10 mouse cellular contexts compared by ENCODE assay signal in genomic region chr10:5309398-5309797, GRCm38 (mm10).
DNase-seq lines count a peak whose midpoint lies in the region; ATAC-seq and TF ChIP-seq lines count a peak whose summit lies in the region.
"Had no signal": no experiment of that assay in that cellular context is flagged by ENCODE, and none has a peak within 500 bp of the region (broad histone marks: within the 10 kb centered on the region; RNA-seq: fewer than 3 reads in every experiment).

No protein-coding gene starts in this region.

- no peak overlapping the region for H3K9ac ChIP-seq in hindbrain, embryonic 15.5 days
- H3K9ac ChIP-seq in hindbrain, embryonic 11.5 days (ENCODE audit: low read depth, low read length), result no peak overlapping the region
- H3K9ac ChIP-seq in midbrain, embryonic 16.5 days (ENCODE audit: low read depth, low read length), result no peak overlapping the region
- H3K9ac ChIP-seq: liver, embryonic 15.5 days had no signal

- DNase-seq in hindbrain, embryonic 11.5 days (ENCODE audit: low spot score), result no peak
- peak; percentile 18 for DNase-seq in 3134 (ENCODE audit: extremely low read depth, insufficient read length, low spot score)
- no peak for DNase-seq in left cerebral cortex, adult 9 months (ENCODE audit: low spot score in 2 of 2)
- no peak for DNase-seq in thymus, postnatal 25 days
- DNase-seq: kidney, postnatal 25 days had no signal

- H3K36me3 ChIP-seq in hindbrain, embryonic 15.5 days, result no peaks in the 10 kb centered on the region
- H3K36me3 ChIP-seq in hindbrain, embryonic 11.5 days (ENCODE audit: control insufficient read depth, insufficient read depth, low read length), result no peaks in the 10 kb centered on the region
- H3K36me3 ChIP-seq in midbrain, embryonic 16.5 days (ENCODE audit: control insufficient read depth, insufficient read depth, low read length), result no peaks in the 10 kb centered on the region
- H3K36me3 ChIP-seq: liver, embryonic 15.5 days had no signal

- H3K4me1 ChIP-seq in hindbrain, embryonic 15.5 days (replicated peaks), result peaks cover 12% of the 10 kb centered on the region
- no peaks in the 10 kb centered on the region for H3K4me1 ChIP-seq in hindbrain, embryonic 11.5 days (replicated peaks; ENCODE audit: control insufficient read depth, insufficient read depth, low read length)
- peaks cover 12% of the 10 kb centered on the region for H3K4me1 ChIP-seq in embryonic fibroblast, embryonic 13.5 days (ENCODE audit: control insufficient read depth, insufficient read depth, low read length)
- H3K4me1 ChIP-seq in midbrain, embryonic 16.5 days (ENCODE audit: control insufficient read depth, insufficient read depth, low read length), result peaks cover 6% of the 10 kb centered on the region
- H3K4me1 ChIP-seq: liver, embryonic 15.5 days had no signal

- no peak for ATAC-seq in hindbrain, embryonic 15.5 days (ENCODE audit: low FRiP score, low read depth)
- no peak for ATAC-seq in hindbrain, embryonic 11.5 days (ENCODE audit: low FRiP score)
- 0 out of 2 replicates have a peak, but pooled peaks have one; percentile 30 for ATAC-seq in midbrain, embryonic 16.5 days
- ATAC-seq: CD4-positive, CD25-positive, alpha-beta regulatory T cell, adult 4 months had no signal

- TF ChIP-seq CTCF in embryonic fibroblast, embryonic 13.5 days (IDR thresholded peaks at IDR 0.05; ENCODE audit: borderline replicate concordance, insufficient read depth, low read length), result no peak

- 37% methylated on average over 10 of the region's 10 CpGs for WGBS in hindbrain, embryonic 15.5 days
- 44% methylated on average over 10 of the region's 10 CpGs for WGBS in hindbrain, embryonic 11.5 days
- WGBS in midbrain, embryonic 16.5 days, result 32% methylated on average over 10 of the region's 10 CpGs

- peak; percentile 20; the same call in 1 of the 2 replicates for TF ChIP-seq POLR2A in embryonic fibroblast, embryonic 13.5 days (IDR thresholded peaks at IDR 0.05; ENCODE audit: low read depth, low read length)

- peak overlapping the region; percentile 16 for H3K4me2 ChIP-seq in hindbrain, embryonic 15.5 days
- no peak overlapping the region for H3K4me2 ChIP-seq in hindbrain, embryonic 11.5 days (replicated peaks; ENCODE audit: low read depth, low read length)
- H3K4me2 ChIP-seq in midbrain, embryonic 16.5 days (ENCODE audit: low read length), result no peak overlapping the region
- H3K4me2 ChIP-seq: liver, embryonic 15.5 days had no signal

- H3K9me3 ChIP-seq in hindbrain, embryonic 15.5 days, result no peaks in the 10 kb centered on the region
- no peaks in the 10 kb centered on the region for H3K9me3 ChIP-seq in hindbrain, embryonic 11.5 days (ENCODE audit: control insufficient read depth, low read length)
- H3K9me3 ChIP-seq in midbrain, embryonic 16.5 days (replicated peaks; ENCODE audit: control insufficient read depth, low read length, poor library complexity, severe bottlenecking), result no peaks in the 10 kb centered on the region
- H3K9me3 ChIP-seq: liver, embryonic 15.5 days had no signal

- peak overlapping the region; percentile 45; the same call in 1 of the 2 replicates for H3K27ac ChIP-seq in hindbrain, embryonic 15.5 days (replicated peaks)
- H3K27ac ChIP-seq in hindbrain, embryonic 11.5 days (ENCODE audit: low read depth, low read length), result no peak overlapping the region
- peak overlapping the region; percentile 91 for H3K27ac ChIP-seq in embryonic fibroblast, embryonic 13.5 days (ENCODE audit: insufficient read depth, low read length)
- H3K27ac ChIP-seq in midbrain, embryonic 16.5 days (ENCODE audit: low read length), result no peak overlapping the region
- H3K27ac ChIP-seq: liver, embryonic 15.5 days had no signal

- no peak overlapping the region for H3K4me3 ChIP-seq in hindbrain, embryonic 15.5 days
- H3K4me3 ChIP-seq in hindbrain, embryonic 11.5 days (ENCODE audit: low read depth, low read length), result no peak overlapping the region
- no peak overlapping the region for H3K4me3 ChIP-seq in embryonic fibroblast, embryonic 13.5 days (ENCODE audit: insufficient read depth, low read length)
- no peak overlapping the region for H3K4me3 ChIP-seq in midbrain, embryonic 16.5 days (ENCODE audit: low read depth, low read length)
- H3K4me3 ChIP-seq: liver, embryonic 15.5 days had no signal

- no peaks in the 10 kb centered on the region for H3K27me3 ChIP-seq in hindbrain, embryonic 15.5 days
- no peaks in the 10 kb centered on the region for H3K27me3 ChIP-seq in hindbrain, embryonic 11.5 days (ENCODE audit: control insufficient read depth, insufficient read depth, low read length)
- no peaks in the 10 kb centered on the region for H3K27me3 ChIP-seq in midbrain, embryonic 16.5 days (ENCODE audit: control insufficient read depth, insufficient read depth, low read depth, low read length)
- H3K27me3 ChIP-seq: liver, embryonic 15.5 days had no signal

Comparison
In these comparisons a context has a peak if more than half of its experiments do, and no peak if none do; other contexts are left out.
1. H3K27ac ChIP-seq: peak in hindbrain, embryonic 15.5 days (single experiment) and embryonic fibroblast, embryonic 13.5 days (single experiment); none in hindbrain, embryonic 11.5 days (single experiment) and midbrain, embryonic 16.5 days (single experiment).